Mouse (Mus musculus) large intestine, adult 2 months (tissue): ENCODE data around the gene Pus10. TPM values are rescaled to one million over a fixed set of nuclear protein-coding genes. Genes with fewer than 3 reads are reported as not detected.

Source experiments
- DNase-seq: peaks from one replicate; pipeline ENCODE4 v3.0.0-alpha.2; 2012; ENCODE audit warnings: low read depth, low spot score
- WGBS: fragments of 180-500 bp; shearing (Covaris S2); methylation state at CpG from one replicate; pipeline ENCODE4 v1.1.7; 2018; 5-methylcytosine and 5-hydroxymethylcytosine counted together
- polyA plus RNA-seq: library from polyadenylated mRNA; depleted of rRNA; stranded (reverse); fragments of >200 nt; gene quantifications from 2 replicates; pipeline ENCODE4 v1.2.3, GENCODE M21; 2012; rRNA removed

Pus10 gene
- 2.4 and 2.6 TPM in 2 replicates for polyA plus RNA-seq

DNA sequence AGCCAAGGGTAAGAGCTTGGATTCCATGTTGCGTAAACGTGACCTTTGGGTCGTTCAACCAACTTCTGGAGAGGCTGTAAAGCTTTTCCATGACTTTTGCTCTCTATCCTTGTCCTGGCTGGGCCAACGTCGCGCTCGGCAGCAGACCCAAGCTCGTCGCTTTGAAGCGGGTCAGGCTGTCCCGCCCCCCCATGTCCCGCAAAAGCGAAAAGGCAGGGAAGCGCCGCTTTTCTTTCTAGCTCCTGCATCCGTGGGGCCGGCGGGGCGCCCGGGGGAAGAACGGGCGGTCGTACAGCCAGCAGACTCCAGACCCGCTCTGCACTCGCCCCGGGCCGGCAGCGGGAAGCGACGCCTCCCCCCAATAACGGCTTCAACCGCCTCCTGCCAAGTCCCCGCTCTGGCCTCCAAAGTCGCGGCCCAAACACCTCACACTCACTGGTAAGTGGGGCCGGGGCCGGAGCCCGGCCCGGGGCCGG lies at the start of gene Pus10:
TSS of gene Pus10 (plus strand) at position 364 of the 476 bp plus-strand sequence.
- 1% methylated on average over 40 of the region's 40 CpGs for WGBS
- DNase-seq, result peak; percentile 28

DNA sequence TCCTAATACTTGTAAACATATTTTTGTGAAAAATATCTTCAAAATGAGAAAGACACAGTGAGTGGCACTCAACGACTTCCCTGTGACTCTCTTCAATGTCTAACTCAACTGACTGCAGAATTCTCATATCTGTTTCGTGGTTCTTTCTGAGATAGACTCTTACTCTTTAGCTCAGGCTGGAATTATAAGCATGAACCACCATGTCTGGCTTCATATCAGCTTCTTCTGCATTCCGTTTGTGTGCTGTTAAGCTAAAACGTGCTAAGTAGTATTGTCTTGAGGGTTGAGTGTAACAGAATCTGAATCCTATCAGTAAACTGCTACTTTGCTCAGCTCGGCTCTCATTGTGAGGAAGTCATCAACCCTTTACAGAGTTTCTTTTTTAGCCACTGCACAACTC lies 46.5 kb upstream of the Pus10 start:
- 89% methylated on average over 5 of the region's 5 CpGs for WGBS
- DNase-seq, result no peak

- DNase-seq, result no peak
Observed at GRCm38 (mm10) chr11:23630664-23631063, 34.8 kb upstream of the Pus10 start.

DNA sequence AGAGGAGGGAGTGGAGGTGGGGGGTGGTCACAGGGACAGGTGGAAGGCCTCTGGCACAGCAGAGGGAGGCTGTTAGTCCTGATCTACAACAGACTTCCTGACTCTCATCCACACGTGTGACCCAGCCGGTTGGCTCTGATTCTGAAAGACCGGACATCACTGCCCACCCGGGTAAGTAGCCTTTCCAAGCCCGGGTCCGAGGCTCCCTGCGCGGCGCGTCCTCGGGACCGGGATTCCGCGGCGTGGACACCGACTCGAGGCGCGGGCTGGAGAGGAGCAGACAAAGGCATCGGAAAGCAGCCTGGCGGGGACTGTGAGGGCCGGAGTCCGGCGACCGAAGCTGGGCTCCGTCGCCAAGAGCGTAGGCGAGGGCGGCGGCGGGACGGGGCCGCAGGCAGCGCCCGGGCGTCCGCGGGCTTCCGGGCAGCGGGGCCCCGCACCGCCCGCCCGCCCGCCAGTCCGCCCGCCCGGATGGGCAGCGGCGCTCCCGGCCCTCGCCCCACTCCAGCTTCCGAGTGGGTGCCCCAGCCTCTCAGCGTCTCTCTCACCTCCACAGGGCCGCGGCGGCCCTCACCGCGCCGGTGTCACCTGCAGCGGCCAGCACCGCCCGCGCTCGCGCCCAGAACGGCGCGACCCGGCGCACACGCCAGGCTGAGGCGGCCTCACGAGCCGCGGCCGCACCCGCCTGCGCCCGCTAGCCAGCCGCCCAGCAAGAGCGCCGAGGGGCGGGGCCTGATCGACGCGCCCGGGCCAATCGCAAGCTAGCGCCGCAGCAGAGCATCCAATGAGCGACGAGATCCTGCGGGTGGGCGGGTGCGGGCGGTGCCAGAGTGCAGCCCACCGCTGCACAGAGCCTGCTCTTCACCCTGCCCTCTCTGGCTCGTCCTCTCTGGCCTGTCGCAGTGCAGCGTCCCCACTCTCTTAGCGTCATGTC lies 32.3 kb upstream of the Pus10 start, which contains the start of gene 0610010F05Rik:
TSS of gene 0610010F05Rik (minus strand) at position 695 of the 934 bp plus-strand sequence.
- WGBS, result under 1% methylated on average over 94 of the region's 103 CpGs
- peak; percentile 43 for DNase-seq

- WGBS, result 2% methylated on average over 7 of the region's 7 CpGs
- DNase-seq, result no peak
Observed at GRCm38 (mm10) chr11:23633879-23634215, 31.6 kb upstream of the Pus10 start.

DNA sequence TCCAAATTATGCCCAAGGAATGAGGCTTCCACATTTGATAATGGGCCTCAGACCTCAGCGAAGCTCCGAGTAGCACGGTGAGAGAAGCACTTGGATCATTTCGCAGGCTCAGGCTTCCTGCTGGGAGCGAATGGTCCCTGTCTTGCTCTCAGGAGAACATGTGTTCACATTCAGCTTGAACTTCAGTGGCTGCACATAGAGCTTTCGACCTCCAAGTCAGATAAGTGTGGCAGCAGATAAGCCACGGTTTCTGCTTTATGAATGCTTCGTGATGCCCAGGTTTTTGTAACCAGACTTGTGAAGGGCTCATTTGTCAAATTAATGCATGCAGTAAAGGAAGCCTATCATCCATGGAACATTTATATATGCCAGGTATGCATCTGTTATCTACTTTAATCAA lies 30.9 kb upstream of the Pus10 start:
- DNase-seq, result no peak
- WGBS, result 81% methylated on average over 8 of the region's 8 CpGs

DNA sequence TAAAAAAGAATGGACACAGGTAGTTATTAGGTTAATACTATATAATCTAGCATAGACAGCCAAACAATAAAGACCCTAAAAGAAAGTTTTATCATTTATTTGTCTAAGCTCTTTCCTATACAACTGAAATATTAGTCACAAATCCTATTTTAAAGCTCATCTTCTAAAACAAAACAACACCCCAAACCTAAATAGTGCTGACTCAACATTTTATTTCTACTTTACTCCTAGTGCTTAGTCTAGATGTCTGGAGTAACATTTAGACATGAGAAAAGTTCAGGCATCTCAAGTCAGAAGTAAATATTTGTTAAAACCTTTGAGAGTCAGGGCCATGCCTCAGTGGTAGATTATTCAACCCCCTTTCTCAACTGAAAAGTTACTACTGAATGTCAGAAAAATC lies 18.0 kb upstream of the Pus10 start:
- no peak for DNase-seq

DNA sequence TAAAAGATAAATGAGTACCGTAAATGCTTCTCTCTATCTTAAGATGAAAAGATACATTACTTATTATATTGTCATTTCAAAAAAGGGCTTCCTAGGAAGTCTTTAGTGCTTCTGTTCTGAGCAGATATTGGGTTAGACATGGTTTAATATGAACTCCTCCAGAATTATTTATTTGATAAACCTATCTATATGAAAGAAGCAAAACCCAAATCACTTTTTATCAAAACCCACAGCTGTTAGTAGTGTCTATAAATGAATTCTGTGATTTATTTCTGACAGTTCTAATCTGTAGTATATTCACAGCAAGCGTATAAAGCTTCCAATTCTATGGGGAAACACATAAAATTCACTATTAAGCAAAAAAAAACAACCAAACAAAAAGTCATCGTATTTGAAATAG lies 17.6 kb upstream of the Pus10 start:
- 95% methylated on average over 3 of the region's 3 CpGs for WGBS
- no peak for DNase-seq

DNA sequence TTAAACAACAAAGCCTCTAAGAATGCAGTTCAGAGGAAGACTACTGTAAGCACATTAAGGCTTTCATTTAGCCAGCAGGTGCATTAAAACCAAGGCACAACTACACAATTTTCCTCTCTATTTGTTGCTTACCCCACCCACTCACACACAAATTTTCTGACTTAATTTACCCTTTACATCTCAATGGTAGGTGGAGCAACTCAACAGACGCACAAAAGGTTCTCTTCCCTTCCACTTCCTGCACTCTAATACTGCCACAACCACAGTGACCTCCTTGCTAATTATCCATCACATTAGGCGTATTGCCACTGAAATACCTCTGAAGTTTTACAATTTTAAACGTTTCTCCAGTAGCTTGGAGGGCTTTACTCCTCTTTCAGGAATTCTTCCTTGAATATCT lies 11.8 kb upstream of the Pus10 start:
- 74% methylated on average over 3 of the region's 3 CpGs for WGBS
- no peak for DNase-seq

- no peak for DNase-seq
- WGBS, result 61% methylated on average over 2 of the region's 2 CpGs
Observed at GRCm38 (mm10) chr11:23657791-23658190, 7.7 kb upstream of the Pus10 start.

- DNase-seq, result no peak
Observed at GRCm38 (mm10) chr11:23664232-23664631, 1.2 kb upstream of the Pus10 start.

DNA sequence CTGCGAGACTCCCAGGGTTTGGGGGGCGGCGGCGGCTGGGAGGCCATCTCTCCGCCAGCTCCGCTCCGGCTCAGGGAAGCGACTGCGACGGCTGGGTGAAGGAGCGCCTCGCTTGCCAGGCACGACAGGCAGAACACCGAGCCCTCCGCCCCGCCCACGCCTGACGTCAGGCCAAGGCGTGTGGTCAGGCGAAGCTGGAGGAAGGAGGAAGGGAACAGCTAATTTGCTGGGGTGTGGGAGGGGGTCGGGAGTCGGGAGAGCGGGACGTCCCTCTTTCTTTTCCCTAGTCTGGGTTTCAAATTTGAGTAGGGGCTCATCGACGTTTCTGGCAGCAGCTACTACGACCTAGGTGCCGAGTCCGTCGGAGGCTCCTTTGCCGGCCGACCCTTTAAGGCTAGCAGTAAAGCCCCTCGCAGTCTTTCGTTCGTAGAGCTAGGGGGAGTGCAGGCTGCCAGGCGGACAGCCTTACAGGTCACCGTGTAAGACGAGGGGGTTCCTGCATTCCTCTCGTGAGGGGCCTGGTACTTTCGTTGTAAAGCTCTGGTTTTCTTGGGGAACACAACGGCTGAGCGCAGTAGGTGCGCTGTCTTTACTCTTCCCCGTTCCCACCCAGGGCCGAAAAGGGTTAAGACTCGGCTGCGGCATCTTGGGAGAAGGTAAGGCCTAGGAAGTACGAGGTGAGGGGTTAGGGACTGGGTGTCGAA lies 476 bp downstream of the Pus10 start, which contains the start of gene Pex13:
TSS of gene Pex13 (minus strand) at position 162 of the 704 bp plus-strand sequence.
- peak; percentile 64 for DNase-seq
- under 1% methylated on average over 49 of the region's 49 CpGs for WGBS

GRCm38 (mm10) chr11:23666526-23666925 lies 1.1 kb downstream of the Pus10 start:
- 2% methylated on average over 5 of the region's 5 CpGs for WGBS
- DNase-seq, result no peak

DNA sequence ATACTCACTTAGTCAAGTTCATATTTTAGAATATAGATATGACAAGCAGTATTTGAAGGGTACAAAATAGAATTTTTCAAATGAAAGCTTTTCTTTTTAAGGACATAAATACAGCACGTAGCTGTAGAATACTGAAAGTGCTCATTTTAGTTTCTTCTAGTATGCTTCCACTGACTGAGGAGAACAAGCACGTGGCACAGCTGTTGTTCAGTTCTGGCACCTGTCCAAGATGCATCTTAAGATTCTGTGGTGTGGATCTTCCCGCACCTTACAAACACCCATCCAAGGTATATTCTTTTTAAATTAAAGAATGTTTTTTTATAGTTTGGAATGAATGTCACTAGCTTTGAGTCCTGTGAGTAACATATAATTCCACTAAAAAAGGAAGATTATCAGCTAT lies 1.7 kb downstream of the Pus10 start:
- WGBS, result 4% methylated on average over 3 of the region's 3 CpGs
- no peak for DNase-seq

GRCm38 (mm10) chr11:23672256-23672749 lies 6.8 kb downstream of the Pus10 start:
- no peak for DNase-seq
- whole genome bisulfite sequencing, result 38% methylated on average over 4 of the region's 4 CpGs

GRCm38 (mm10) chr11:23676100-23676499 lies 10.6 kb downstream of the Pus10 start:
- DNase-seq, result no peak
- WGBS, result 78% methylated on average over 5 of the region's 5 CpGs

- DNase-seq, result peak; percentile 58
- 45% methylated on average over 3 of the region's 3 CpGs for WGBS
Observed at GRCm38 (mm10) chr11:23679044-23679642, 13.7 kb downstream of the Pus10 start.

GRCm38 (mm10) chr11:23680435-23680950 lies 15.0 kb downstream of the Pus10 start:
- no peak for DNase-seq
- WGBS, result 94% methylated on average over 6 of the region's 6 CpGs

DNA sequence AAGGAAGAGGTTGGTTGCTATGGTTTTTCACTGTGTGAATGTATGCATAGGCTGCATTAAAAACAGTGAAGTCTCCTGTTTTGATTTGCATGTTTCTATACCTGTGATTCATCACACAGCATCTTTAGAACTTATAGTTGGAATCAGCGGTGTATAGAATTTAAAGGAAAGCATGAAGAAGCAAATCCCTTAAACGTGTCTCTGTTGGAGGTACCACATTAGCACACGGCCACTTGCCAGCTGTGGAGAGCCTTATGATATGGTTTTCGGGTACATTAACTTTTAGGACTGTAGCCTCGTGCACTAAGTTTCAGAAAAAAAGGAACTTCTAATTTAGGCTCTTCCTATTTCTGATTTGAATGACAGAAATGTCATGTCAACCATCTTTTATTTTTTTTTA lies 17.1 kb downstream of the Pus10 start:
- WGBS, result 82% methylated on average over 5 of the region's 5 CpGs
- DNase-seq, result no peak

DNA sequence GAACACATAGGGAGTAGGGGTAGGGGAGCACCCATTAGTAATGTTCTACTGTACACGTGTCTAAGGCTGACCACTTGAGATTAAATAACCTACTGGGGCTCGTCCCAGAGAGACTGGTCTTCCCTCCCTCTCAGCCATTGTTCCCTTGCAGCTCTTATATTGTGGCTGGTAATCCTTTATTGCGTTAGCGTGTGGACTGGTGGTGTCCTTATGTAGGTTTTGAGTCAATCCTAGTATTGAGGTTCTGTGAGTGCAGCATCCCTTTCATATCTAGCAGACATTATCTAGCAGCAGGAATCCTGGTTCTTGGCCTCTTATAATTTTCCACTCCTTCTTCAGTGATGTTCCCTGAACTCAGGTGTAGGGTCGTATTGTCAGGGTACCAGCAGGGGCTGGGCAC lies 21.2 kb downstream of the Pus10 start:
- DNase-seq, result no peak
- WGBS, result 88% methylated on average over 5 of the region's 5 CpGs
